Mouse (Mus musculus) telencephalon, adult 2 months (tissue): ENCODE data around the gene Crabp2.

Source experiments
- DNase-seq: peaks from one replicate; pipeline ENCODE4 v3.0.0-alpha.2; 2011; ENCODE audit warnings: low read depth, low spot score

The Crabp2 gene

GRCm38 (mm10) chr3:87958476-87958875 lies 10.0 kb downstream of the Crabp2 start:
- no peak for DNase-seq

DNA sequence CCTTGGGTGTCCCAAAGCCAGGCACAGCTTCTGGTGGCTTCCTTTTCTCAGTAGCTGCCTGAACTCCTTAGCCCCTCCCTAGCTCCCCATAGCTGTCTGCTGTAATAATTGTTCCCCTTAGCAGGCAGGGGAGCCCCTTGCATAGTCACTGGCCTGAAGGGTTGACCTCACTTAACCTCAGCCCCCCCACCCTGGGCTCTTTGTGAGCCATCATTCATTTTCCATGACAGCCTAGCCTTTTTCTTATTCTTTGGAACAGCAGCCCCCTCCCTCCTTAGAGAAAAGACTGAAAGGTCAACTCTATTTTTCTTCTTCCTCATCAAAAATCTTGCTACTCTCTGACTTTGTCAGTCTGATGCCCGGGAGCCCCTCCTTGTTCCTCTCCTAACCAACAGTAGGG lies 10.5 kb downstream of the Crabp2 start:
- no peak for DNase-seq

- DNase-seq = no peak
Measured at GRCm38 (mm10) chr3:87959371-87959770, 10.9 kb downstream of the Crabp2 start.

DNA sequence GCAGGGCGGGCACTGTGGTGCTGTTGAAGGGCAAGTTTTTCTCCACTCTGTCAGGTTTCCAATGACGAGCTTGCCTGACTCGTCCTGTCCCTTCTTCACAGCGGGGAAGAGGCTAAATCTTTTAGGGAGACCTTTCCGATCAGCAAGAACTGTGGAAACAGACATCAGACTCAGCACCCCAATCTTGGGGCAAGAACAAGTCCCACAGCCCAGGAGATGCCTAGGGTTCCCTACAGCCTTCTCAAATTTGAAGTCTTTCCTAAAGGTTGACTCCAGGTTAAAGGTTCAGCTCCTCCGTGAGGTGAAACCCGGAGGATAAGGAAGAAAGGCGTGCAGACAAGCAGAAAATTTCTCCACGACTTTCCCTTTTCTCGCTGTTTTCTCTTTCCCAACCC lies 11.7 kb downstream of the Crabp2 start:
- DNase-seq = no peak

DNA sequence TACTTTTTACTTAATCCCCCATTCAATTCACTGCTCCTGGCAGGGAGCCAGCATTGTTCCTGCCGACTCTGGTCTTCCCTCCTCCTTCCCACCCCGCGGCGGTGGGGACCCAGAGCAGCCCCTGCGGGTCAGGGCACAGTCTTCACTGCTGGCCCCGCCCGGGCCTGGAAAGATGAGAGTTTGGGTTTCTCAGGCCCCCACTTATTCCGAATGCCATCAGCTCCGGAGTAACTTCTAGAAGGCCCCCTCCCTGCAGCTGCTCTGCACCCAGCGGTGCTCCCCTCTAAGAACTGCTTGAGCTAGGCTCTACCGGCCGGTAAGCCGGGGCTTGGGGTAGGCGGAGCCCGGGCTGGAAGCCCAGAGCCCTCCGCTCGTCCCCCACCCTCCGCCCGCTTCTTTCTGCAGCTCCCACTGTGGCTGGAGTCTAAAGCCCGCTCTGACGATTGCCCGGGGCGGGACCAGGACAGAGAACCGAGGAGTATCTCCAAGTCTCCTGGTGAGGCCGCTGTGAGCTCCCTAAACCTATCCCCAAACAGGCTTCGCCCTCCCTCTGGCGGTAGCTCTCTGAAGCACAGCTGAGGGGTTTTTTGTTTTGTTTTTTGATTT lies 12.2 kb downstream of the Crabp2 start:
- DNase-seq = peak; percentile 59

DNA sequence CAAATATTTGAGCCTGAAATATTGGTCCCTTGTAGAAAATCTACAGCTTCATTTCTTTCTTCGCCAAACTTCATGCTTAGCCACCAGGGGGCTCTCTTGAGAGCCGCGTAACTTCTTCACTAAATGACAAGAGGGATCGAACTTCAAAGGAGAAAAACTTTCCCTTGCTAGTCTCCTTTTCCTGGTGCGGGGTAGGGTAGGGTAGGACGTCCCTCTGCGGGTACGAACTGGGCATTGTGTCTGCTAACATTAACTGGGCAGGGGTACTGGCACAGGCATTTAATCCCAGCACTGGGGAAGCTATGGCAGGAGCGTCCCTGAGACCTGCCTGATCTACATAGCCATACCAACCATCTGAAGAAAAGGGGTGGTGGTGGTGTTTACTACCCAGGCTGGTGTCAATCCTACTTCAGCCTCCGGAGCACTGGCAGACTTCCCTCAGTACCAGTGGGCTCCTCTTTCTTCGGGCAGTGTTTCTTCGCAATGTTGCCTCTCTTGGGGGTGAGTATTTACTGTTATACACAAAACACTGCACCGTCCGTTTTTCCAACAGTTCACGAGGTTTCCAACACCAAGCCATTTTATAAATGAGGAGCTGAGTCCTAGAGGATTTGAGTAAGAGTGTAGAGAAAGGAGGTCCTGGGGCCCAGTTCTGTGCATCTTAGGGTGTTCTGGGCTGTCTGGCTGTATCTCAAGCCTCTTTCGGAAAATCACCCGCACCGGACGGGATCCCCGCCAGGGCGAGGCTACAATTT lies 21.9 kb downstream of the Crabp2 start:
- DNase-seq = no peak

DNA sequence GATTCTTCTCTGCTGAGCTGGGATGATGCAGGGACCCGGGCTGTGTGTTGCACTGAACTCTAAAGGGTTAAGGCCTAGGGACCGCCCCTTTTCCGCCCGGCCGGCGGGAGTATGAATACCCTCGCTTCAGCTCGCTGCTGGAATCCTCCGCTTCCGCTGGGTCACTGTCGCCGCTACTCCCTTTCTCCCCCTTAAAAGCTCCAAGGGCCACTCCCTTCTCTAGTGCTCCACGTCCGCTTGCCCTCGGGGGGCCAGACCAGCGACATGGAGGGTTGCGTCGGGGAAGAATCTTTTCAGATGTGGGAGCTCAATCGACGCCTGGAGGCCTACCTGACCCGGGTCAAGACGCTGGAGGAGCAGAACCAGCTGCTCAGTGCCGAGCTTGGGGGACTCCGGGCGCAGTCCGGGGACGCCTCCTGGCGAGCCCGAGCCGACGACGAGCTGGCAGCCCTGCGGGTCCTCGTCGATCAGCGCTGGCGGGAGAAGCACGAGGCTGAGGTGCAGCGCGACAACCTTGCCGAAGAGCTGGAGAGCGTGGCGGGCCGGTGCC lies 22.5 kb downstream of the Crabp2 start, which contains the start of gene Nes:
TSS of gene Nes (plus strand) at position 140 of the 550 bp plus-strand sequence.
- DNase-seq = no peak

DNA sequence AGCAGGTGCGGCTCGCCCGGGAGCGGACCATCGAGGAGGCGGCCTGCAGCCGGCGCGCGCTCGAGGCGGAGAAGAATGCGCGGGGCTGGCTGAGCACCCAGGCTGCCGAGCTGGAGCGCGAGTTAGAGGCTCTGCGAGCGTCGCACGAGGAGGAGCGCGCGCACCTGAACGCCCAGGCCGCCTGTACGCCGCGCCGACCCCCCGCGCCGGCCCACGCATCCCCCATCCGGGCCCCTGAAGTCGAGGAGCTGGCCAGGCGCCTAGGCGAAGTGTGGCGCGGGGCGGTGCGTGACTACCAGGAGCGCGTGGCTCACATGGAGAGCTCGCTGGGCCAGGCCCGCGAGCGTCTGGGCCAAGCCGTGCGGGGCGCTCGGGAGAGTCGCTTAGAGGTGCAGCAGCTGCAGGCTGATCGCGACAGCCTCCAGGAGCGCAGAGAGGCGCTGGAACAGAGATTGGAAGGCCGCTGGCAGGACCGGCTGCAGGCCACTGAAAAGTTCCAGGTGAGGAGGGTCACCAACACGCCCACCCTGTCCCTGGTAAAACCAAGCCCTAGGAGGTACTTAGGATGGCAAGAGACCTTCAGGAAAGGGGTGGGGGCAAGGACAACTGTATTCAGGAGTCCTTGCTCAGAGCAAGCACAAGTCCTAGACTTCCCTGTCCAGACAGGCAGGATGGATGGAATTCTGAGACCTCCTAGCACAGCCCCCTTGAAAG lies 23.2 kb downstream of the Crabp2 start:
- no peak for DNase-seq

GRCm38 (mm10) chr3:87972203-87972664 lies 23.8 kb downstream of the Crabp2 start:
- no peak for DNase-seq

DNA sequence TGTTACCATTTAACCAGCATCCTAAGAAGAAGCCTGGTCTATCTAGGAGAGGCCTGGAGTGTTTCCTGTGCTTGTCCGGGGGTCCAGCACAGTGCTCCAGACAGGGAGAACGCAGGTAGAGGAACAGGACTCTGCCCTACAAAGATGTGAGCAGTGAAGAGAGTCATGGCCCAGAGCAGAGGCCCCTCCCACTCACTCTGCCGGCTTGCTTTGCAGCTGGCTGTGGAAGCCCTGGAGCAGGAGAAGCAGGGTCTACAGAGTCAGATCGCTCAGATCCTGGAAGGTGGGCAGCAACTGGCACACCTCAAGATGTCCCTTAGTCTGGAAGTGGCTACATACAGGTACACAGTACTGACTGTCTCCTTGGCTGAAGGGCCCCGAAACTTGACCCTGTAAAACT lies 24.3 kb downstream of the Crabp2 start:
- no peak for DNase-seq

GRCm38 (mm10) chr3:87973593-87974380 lies 25.3 kb downstream of the Crabp2 start:
- DNase-seq = no peak

- DNase-seq = no peak
Measured at GRCm38 (mm10) chr3:87974381-87974987, 26.0 kb downstream of the Crabp2 start.

DNA sequence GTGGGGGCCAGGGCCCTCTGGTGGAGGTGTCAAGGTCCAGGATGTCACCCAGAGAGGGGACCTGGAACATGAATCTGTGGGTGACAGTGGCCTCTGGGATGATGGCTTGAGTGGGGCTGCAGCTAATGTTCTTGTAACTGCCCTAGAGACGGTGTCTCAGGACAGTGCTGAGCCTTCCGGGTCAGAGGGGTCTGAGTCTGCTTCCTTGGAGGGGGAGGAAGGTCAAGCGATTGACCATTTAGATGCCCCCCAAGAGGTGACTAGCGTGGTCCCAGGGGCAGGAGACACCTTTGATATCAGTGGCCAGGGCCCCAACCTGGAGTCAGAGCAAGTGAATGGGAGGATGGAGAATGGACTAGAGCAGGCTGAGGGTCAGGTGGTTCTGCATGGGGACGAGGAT lies 31.0 kb downstream of the Crabp2 start:
- no peak for DNase-seq

DNA sequence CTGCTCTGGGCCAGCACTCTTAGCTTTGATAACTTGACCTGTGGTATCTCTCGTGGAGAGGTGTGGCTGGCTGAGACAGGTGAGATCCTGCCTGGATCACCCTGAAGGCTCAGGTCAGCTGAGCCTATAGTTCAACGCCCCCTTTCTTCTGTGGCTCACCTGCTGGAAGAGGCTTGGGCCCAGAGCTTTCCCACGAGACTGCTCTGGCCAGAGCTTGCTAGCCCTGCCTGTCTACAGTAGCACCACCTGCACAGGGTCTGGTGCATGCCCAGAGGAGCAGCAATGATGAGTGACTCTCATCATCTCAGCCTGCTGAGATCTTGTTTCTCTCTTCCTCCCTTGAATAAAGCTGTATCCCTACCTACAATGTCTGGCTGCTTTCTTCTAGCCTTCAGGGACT lies 31.6 kb downstream of the Crabp2 start:
- DNase-seq = no peak

- DNase-seq = no peak
Measured at GRCm38 (mm10) chr3:87980728-87981127, 32.3 kb downstream of the Crabp2 start.

DNA sequence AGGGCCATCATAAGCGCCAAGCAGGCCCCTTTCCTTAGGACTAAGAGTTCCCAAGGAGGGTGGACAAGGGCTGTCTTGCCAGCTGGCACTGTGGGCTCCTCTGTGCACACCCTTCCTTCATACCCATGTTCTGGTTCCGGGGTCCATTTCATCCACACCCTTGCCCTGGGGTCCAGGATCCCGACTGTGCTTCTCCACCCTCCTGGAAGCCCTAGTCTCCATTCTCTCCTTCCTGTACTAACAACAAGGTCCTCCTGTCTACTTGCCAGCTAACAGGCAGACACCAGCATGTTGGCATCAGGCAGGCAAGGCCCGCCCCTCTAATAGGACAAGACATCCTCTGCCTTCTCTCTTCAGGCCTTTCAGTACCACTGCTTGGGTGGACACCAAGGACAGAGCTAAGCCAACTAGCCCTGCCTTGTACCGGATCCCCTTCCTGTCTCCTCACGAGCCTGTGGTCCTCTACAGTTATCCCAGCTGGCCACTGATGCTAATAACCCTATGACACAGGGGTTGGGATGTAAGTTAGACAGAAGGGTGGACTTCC lies 32.8 kb downstream of the Crabp2 start:
- DNase-seq = no peak

DNA sequence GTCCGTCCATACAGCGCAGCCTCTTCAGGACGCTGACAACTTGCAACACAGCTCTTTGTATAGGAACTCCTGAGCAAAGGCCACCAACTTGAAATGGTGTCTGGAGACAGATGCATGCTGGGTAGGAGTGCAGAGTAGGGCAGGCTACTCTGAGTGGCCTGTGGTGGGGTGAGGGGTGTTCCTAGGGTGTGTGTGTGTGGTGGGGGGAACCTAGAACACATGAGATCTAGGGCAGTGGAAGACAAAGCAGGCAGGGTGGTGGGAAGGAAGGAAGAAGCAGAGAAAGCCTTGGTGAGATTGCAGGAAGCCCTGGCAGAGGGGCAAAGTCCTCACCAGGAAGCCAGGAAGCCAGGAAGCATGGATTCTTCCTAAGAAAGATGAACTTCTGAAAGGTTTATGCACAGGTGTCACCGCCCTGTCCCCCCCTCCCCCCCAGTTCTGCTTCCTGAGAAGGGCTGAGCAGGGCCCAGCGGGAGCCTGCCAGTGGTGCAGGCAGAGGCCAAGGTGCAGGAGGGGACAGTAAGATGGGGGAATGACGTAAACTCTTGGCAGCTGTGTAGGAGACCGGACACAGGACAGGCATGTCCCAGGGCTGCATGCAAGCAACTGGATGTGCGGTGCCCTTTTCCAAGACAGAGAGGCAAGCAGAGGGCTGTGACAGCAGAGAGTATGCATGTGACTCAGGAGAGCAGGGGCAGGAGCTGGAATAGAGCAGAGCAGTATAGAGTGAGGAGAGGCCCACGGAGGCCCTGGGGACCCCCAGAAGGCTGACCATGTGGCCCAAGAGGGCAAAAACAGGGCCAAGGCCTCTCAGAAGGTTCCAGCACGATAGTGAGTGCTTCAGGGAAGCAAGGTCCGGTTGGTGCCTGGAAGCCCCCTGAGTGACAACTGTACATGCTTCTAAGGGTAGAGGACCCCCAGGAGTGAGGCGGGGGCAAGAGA lies 33.7 kb downstream of the Crabp2 start:
- no peak for DNase-seq

DNA sequence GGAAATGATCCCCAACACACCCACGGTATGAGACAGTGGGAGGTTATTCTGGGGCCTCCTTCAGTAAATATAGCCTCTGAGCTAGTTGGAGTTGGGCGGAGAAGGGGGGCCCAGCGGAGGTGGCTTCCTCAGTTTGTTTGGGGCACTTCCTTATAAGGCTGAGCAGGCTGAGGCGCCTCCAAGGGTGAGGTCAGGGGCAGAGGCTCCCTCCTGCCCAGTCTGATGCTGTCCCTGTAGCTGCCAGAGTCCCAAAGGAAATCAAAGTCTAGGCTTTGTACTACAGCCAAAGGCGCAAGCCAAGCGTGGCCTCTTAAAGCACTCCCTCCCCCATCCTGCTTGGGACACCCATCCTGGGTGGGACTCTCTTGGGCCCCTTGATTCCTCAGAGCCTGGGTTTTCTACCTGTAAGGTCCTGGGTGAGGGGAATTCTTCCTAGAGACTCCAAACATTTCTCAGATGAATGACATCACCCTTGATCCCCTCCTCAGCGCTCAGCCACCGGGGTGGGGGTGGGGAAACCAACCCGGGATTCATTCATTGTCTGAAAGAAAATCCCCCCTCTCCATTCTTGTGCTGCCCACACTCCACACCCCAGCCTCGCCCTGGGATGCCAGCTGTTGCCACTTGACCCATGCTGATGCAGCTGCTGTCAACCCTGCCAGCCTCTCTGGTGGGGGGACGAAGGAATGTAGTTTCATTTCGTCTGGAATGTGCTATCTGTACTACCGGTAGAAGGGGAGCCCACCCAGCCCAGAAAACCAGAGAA lies 34.6 kb downstream of the Crabp2 start:
- no peak for DNase-seq

DNA sequence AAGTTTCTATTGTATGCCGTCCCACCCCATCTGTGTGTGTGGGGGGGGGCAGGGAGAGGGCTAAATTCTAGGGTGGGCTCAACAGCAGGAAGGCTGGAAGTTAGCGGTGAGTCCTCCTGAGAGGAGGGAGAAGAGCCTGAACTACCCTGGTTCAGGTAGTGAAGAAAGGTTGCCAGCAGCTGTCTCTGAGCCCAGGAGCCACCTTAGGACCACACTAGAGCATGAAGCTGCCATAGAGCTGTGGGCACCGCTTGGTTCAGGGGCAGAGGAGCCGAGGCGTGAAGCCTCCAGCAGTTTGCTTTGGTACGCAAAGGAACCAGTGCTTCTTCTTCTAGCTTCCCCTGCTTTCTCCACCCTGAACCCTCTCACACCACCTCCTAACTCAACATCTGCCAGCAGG lies 35.2 kb downstream of the Crabp2 start:
- no peak for DNase-seq
